Mouse (Mus musculus): ENCODE data around the gene Cdhr4. TPM values are rescaled to one million over a fixed set of nuclear protein-coding genes. Genes with fewer than 3 reads are reported as not detected.
A peak's percentile ranks its signal among the peaks of the same experiment; 100 is the strongest.

The Cdhr4 gene
- polyA plus RNA-seq, 1 experiment: not detected

DNA sequence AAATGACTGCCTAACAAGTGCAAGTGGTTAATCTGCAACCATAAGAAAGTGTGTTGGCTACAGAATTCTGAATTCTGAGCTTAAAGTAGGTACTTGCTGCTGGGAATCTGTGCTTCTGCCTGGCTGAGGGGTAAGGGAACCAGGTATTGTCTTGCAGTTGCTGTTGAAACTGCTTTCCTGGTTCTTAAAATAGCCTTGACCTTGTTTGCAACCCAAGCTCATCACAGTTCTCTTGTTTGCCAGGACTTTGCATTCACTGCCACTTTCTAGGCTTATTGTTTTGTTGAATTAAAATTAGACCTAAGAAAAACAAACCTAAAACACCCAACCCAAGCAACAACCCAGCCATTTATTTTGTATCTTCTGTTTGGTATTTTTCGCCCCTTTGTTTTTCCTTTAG, 28.4 kb downstream of the Cdhr4 start:
- Histone ChIP-seq H3K4me3 (ENCODE audit: insufficient read depth, low read depth, low read length) (no peak overlapping the region), H3K4me1 (ENCODE audit: control insufficient read depth, insufficient read depth, insufficient read length, low read length) (no peaks in the 10 kb centered on the region; the same call in 1 of the 2 replicates), H3K27ac (replicated peaks; ENCODE audit: low read depth, low read length) (0 out of 2 replicates have a peak overlapping the region, but pooled peaks have one; percentile 3)

DNA sequence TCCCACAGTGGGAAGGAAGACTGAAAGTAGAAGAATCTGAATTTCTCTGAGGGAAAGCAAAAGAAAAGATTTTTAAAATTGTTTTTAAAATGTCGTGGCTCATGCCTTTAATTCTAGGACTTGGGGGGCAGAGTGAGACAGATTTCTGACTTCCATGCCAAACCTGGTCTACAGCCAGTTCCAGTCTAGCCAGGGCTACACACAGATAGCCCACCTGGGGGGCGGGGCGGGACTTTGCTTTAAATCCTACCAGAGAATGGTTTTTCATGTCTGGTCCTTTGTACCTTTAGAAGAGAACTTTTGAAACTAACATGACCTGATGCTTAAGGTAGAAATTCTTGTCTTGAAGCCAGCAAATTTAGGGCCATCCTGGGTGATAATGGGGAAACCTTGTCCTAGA, 30.9 kb downstream of the Cdhr4 start:
- H3K27ac ChIP-seq (replicated peaks; ENCODE audit: low read depth, low read length): no peak overlapping the region
- no peak overlapping the region for H3K4me3 ChIP-seq (ENCODE audit: insufficient read depth, low read depth, low read length)
- H3K4me1 ChIP-seq (ENCODE audit: control insufficient read depth, insufficient read depth, insufficient read length, low read length): no peaks in the 10 kb centered on the region; the same call in 1 of the 2 replicates

DNA sequence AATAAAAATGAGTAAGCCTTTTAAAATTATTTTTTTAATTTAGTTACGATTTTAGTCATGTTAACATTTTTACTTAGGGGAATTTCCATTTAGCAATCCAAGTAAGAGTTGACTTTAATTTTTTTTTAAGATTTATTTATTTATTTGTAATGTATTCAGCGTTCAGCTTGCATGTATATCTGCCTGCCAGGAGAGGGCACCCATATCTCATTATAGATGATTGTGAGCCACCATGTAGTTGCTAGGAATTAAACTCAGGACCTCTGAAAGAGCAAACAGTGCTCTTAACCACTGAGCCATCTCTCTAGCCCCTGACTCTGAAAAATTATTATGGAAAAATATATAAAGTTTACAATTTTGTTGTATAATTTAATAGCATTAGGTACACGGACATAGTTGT, 34.3 kb downstream of the Cdhr4 start:
- no peak overlapping the region for H3K4me3 ChIP-seq (ENCODE audit: insufficient read depth, low read depth, low read length)
- H3K27ac ChIP-seq (replicated peaks; ENCODE audit: low read depth, low read length): no peak overlapping the region
- H3K4me1 ChIP-seq (ENCODE audit: control insufficient read depth, insufficient read depth, insufficient read length, low read length): no peaks in the 10 kb centered on the region

DNA sequence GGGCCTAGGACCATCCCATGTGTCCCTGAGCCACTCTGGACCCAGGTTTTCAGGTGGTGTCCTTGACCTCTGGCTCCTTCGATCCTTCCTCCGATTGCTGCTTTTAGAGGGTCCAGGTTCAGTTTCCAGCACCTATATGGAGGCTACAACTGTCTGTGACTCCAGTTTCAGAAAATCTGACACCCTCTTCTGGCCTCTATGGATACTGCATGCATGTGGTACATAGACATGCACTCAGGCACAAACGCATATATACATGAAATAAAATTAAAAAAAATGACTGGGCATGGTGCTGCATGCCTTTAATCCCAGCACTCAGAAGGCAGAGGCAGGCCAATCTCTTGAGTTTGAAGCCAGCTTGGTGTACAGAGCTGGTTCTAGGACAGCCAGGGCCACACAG, 35.6 kb downstream of the Cdhr4 start:
- no peak overlapping the region for H3K4me3 ChIP-seq (ENCODE audit: insufficient read depth, low read depth, low read length)
- no peak overlapping the region for H3K27ac ChIP-seq (replicated peaks; ENCODE audit: low read depth, low read length)
- H3K4me1 ChIP-seq (ENCODE audit: control insufficient read depth, insufficient read depth, insufficient read length, low read length): no peaks in the 10 kb centered on the region

DNA sequence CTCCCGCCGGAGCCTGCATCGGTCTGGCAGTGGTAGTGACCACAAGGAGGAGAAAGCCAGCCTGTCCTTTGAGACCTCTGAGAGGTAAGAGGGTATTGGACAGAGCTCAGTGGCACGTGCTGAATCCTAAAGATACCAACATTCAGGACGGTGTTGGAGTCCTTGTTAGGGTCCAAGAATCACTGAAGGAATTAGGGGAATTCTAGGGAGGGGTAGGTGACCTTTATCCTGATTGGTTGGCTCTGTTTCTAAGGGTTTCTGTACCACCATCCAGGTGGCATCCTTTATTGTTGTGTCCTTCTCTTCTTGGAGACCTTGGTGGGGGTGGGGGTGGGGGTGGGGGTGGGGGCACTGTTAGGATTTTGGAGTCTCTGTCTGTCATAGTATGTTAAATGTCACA, 39.8 kb downstream of the Cdhr4 start:
- Histone ChIP-seq H3K4me3 (ENCODE audit: insufficient read depth, low read depth, low read length) (no peak overlapping the region), H3K27ac (replicated peaks; ENCODE audit: low read depth, low read length) (no peak overlapping the region)

DNA sequence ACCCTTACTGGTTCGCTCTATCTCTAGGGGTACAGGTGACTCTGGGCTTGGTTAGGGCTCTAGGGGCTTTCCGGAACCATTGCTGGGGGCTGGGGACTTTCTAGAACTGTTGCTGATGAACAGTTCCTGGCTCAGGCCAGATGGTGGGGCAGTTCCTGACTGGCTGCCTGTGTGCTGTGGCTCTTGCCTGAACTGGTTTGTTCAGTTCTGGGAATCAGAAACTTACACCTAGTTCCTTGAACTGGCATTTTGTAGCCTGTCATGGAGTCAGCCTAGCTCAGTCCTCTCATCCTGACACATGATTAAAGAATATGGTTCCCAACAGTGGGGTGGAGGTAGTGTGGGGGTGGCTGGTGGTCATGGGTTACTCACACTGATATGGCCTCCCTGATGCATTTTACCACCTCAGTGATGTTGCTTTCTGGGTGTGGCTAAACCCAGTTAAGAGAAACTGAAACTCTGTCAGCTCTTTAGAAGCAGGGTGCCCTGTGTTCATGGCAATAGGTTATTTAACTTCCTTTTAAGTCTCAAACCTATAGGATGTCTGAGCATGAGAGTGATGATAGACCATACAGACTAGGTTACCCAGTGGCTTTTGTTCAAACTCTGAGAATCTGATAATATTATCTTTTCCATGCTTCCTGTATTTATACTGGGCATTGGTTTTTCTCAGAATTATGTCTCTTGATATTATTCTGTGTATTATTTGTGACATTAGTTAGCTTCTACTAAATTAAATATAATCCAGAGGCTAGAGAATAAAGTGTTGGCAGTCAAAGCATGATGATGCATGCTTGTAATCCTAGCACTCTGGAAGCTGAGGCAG, 43.2 kb downstream of the Cdhr4 start:
- Histone ChIP-seq H3K4me1 (ENCODE audit: control insufficient read depth, insufficient read depth, insufficient read length, low read length) (peaks cover 5% of the 10 kb centered on the region; the same call in 1 of the 2 replicates), H3K4me3 (ENCODE audit: insufficient read depth, low read depth, low read length) (no peak overlapping the region), H3K27ac (replicated peaks; ENCODE audit: low read depth, low read length) (no peak overlapping the region)

More for the DNA sequence above, 39.8 kb downstream of the Cdhr4 start:
- peaks cover 5% of the 10 kb centered on the region; the same call in 1 of the 2 replicates for H3K4me1 ChIP-seq (ENCODE audit: control insufficient read depth, insufficient read depth, insufficient read length, low read length)

DNA sequence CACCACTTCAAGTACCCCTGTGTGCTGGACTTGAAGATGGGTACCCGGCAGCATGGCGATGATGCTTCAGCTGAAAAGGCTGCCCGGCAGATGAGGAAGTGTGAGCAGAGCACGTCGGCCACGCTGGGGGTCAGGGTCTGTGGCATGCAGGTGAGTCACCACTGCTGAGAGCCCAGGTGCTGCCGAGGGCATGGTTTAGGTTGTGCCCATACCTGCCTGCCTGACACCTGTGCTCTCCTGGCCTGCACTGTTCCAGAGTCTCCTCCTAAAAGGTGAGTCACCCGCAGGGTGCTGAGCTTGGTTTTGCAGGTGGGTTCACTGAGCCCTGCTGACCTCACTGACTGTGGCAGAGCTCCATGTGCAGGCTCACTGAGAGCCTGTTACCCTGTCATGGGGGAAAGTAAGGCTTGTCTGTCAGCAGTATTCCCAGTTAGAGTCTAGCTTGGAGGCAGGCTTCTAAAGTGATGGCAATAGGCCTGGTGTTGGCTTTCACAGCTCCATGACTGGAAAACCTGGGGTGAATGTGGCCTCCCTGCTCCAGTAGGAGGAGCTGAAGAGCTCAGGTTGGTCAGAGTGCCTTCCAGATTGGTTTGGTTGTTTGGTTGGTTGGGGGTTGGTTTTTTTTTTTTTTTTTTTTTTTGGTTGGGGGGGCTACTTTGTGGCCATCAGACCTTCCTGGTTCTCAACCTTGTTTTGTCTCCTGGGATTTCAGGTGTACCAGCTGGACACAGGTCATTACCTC, 52.6 kb downstream of the Cdhr4 start:
- Histone ChIP-seq H3K4me1 (ENCODE audit: control insufficient read depth, insufficient read depth, insufficient read length, low read length) (no peaks in the 10 kb centered on the region; the same call in 1 of the 2 replicates), H3K27ac (replicated peaks; ENCODE audit: low read depth, low read length) (no peak overlapping the region), H3K4me3 (ENCODE audit: insufficient read depth, low read depth, low read length) (no peak overlapping the region)

DNA sequence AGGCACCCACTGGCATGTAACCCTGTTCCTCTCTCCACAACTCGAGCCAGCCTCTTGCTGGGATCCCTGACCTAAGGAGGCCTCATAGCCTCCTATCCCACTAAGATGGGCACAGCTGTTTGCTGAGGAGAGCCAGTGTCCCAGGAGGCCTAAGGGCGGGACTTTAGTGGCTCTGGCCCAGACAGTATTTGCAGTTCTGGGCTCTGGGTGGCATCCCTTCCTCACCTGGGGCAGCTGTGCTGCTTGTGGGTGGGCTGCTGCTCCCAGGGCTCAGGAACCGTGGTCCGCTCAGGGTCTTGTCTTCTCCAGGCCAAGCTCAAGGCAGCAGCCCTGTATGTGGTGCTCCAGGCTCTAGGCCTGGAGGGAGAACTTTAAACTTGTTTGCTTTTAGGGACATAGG, 54.3 kb downstream of the Cdhr4 start:
- H3K4me3 ChIP-seq (ENCODE audit: insufficient read depth, low read depth, low read length): no peak overlapping the region
- H3K4me1 ChIP-seq (ENCODE audit: control insufficient read depth, insufficient read depth, insufficient read length, low read length): no peaks in the 10 kb centered on the region; the same call in 1 of the 2 replicates
- H3K27ac ChIP-seq (replicated peaks; ENCODE audit: low read depth, low read length): no peak overlapping the region

DNA sequence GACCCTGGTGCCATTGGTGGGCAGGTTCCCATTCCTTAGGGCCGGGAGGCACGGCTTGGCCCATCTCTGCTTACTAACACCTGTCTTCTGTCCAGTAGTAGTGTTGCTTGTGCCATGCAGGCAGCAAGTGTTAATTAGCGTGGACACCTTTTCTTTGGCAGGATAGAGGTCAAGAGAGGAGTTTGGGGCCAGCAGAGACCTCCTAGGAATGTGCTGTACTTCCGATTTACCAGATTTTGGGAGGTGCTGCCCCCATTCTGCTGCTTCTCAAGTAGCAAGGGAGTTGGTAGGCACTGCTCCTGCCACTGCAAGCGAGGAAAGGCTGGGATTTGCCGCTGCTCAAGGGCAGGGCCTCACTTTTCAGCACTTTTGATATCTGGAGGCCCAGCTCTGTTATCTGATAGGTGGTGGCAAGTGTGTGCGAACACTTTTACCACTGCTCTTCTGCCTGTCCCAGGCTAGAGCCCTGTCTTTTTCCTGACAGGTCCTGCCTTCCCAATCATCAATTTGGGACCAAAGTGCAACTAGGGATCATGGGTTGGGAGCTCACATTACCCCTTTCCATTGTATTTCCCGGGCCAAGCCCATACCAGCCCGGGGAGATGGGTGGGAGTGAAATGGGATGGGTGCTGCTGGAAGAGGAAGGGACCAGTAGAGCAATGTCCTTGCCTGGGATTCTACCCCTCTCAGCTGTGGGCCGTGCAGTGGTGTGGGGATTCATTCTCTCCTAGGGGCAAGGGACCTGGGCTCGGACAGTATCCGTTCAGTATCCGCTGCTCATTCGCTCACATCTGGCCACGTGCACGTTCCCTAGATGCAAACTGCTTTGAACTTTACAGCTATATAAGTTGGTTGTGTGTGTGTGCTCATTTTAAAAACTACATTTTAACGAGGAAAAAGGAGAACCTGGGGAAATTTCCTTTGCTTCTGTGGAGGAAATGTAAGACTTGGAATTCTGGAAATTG, 55.6 kb downstream of the Cdhr4 start:
- no peak overlapping the region for H3K27ac ChIP-seq (replicated peaks; ENCODE audit: low read depth, low read length)
- peak overlapping the region; percentile 52; the same call in 1 of the 2 replicates for H3K4me3 ChIP-seq (ENCODE audit: insufficient read depth, low read depth, low read length)
- H3K4me1 ChIP-seq (ENCODE audit: control insufficient read depth, insufficient read depth, insufficient read length, low read length): no peaks in the 10 kb centered on the region; the same call in 1 of the 2 replicates

DNA sequence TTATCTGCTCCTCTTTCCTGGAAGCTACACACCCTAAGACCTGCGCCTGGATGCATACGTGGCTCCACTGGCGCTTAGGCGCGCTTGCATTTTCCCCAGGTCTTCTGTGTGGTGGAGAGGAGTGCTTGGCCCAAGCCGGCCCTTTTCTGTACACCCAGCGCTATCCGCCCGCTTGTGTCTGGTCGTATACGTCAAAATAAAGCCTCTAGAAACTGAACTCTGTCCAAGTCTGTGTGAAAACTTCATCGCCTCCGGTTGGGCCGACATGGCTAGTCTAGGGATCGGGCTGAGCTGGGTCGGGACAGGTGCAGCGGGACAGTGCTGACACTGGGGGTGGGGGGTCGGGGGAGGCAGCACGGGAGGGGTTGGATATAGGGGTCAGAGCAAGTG, 56.3 kb downstream of the Cdhr4 start:
- peaks cover 3% of the 10 kb centered on the region; the same call in 1 of the 2 replicates for H3K4me1 ChIP-seq (ENCODE audit: control insufficient read depth, insufficient read depth, insufficient read length, low read length)
- H3K27ac ChIP-seq (replicated peaks; ENCODE audit: low read depth, low read length): no peak overlapping the region
- H3K4me3 ChIP-seq (ENCODE audit: insufficient read depth, low read depth, low read length): peak overlapping the region; percentile 52

DNA sequence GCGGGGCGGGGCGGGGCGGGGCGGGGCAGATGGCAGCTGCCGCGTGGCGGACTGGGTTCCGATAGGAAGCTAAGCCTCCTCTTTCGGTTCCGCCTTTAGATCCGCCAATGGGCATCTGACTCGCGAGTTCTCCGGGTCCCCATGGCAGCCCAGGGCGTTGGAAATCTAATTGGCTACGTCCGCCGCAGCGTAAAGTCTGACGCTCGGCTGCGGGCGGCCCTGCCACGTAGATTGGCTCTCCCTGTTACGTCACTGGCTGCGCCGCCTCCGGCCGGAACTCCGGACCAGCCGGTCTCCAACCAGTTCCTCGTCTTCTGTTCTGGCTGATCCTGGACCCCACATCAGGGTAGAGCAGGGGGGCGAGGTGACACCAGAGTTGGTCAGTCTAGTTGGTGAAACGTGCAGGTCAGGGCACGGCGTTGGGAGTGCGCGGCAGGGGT, 56.7 kb downstream of the Cdhr4 start, which contains the start of gene Gmppb:
Gene Gmppb, plus strand, starts transcription at position 227 of the 440 bp plus-strand sequence.
- Histone ChIP-seq H3K4me3 (ENCODE audit: insufficient read depth, low read depth, low read length) (peak within 1 kb of the TSS; percentile 90), H3K27ac (replicated peaks; ENCODE audit: low read depth, low read length) (peak within 1 kb of the TSS; percentile 76), H3K4me1 (ENCODE audit: control insufficient read depth, insufficient read depth, insufficient read length, low read length) (peaks cover 3% of the 10 kb centered on the region; the same call in 1 of the 2 replicates)

Other genes with a start within 250 kb of the Cdhr4 start
- gene Rbm5, start 221.5 kb upstream of the Cdhr4 start, polyA plus RNA-seq (2012; ENCODE audit: insufficient read depth, insufficient read length, missing spikeins): 37.4 and 47.2 TPM in 2 replicates
- gene Rbm6, start 119.3 kb upstream of the Cdhr4 start, polyA plus RNA-seq (2012; ENCODE audit: insufficient read depth, insufficient read length, missing spikeins): 17.6 and 20.0 TPM in 2 replicates
- 12.6 and 14.3 TPM in 2 replicates for gene Mon1a, start 104.3 kb upstream of the Cdhr4 start, polyA plus RNA-seq (2012; ENCODE audit: insufficient read depth, insufficient read length, missing spikeins)
- 0.36 and 1.4 TPM in 2 replicates for gene Mst1r, start 85.6 kb upstream of the Cdhr4 start, polyA plus RNA-seq (2012; ENCODE audit: insufficient read depth, insufficient read length, missing spikeins)
- not detected in 2 replicates for gene Actl11, start 64.0 kb upstream of the Cdhr4 start, polyA plus RNA-seq (2012; ENCODE audit: insufficient read depth, insufficient read length, missing spikeins)
- gene Camkv, start 56.8 kb upstream of the Cdhr4 start, polyA plus RNA-seq (2012; ENCODE audit: insufficient read depth, insufficient read length, missing spikeins): not detected in 2 replicates
- gene Traip, start 42.4 kb upstream of the Cdhr4 start, polyA plus RNA-seq (2012; ENCODE audit: insufficient read depth, insufficient read length, missing spikeins): not detected in 2 replicates
- 7.0 and 13.8 TPM in 2 replicates for gene Uba7, start 17.0 kb upstream of the Cdhr4 start, polyA plus RNA-seq (2012; ENCODE audit: insufficient read depth, insufficient read length, missing spikeins)
- gene Gm20661, start 9.4 kb upstream of the Cdhr4 start, polyA plus RNA-seq (2012; ENCODE audit: insufficient read depth, insufficient read length, missing spikeins): not detected in 2 replicates
- 5.1 and 5.5 TPM in 2 replicates for gene Inka1, start 6.6 kb upstream of the Cdhr4 start, polyA plus RNA-seq (2012; ENCODE audit: insufficient read depth, insufficient read length, missing spikeins)
- gene Gm20662, start 3.9 kb downstream of the Cdhr4 start, polyA plus RNA-seq (2012; ENCODE audit: insufficient read depth, insufficient read length, missing spikeins): not detected in 2 replicates
- 14.7 and 20.7 TPM in 2 replicates for gene Ip6k1, start 10.0 kb downstream of the Cdhr4 start, polyA plus RNA-seq (2012; ENCODE audit: insufficient read depth, insufficient read length, missing spikeins)
- 8.2 and 11.1 TPM in 2 replicates for gene Gmppb, start 56.7 kb downstream of the Cdhr4 start, polyA plus RNA-seq (2012; ENCODE audit: insufficient read depth, insufficient read length, missing spikeins)
- gene Amigo3, start 60.7 kb downstream of the Cdhr4 start, polyA plus RNA-seq (2012; ENCODE audit: insufficient read depth, insufficient read length, missing spikeins): 0.40 and 0.88 TPM in 2 replicates
- not detected in 2 replicates for gene Mst1, start 87.9 kb downstream of the Cdhr4 start, polyA plus RNA-seq (2012; ENCODE audit: insufficient read depth, insufficient read length, missing spikeins)
- gene Rnf123, start 90.8 kb downstream of the Cdhr4 start, polyA plus RNA-seq (2012; ENCODE audit: insufficient read depth, insufficient read length, missing spikeins): 40.0 TPM in 2 replicates
- 41.1 and 58.6 TPM in 2 replicates for gene Apeh, start 102.1 kb downstream of the Cdhr4 start, polyA plus RNA-seq (2012; ENCODE audit: insufficient read depth, insufficient read length, missing spikeins)
- 0.24 and 0.29 TPM in 2 replicates for gene Bsn, start 197.9 kb downstream of the Cdhr4 start, polyA plus RNA-seq (2012; ENCODE audit: insufficient read depth, insufficient read length, missing spikeins)

Data from brown adipose tissue, adult 24 weeks (tissue).